Mouse (Mus musculus) midbrain, embryonic 11.5 days (tissue): Measurements from ENCODE around the gene Tpbgl. TPM values are rescaled to one million over a fixed set of nuclear protein-coding genes. Genes with fewer than 3 reads are reported as not detected.

ENCODE experiments used
- ATAC-seq: fragments of 200-750 bp; cut with Nextera tagmentation; 2 replicates; pipeline ENCODE4 v1.8.0; 2017; ENCODE audit warnings: moderate TSS enrichment, moderate library complexity; ENCODE audit not compliant: low FRiP score
- DNase-seq: peaks from one replicate; pipeline ENCODE4 v3.0.0; 2015; ENCODE audit warnings: low spot score; ENCODE audit errors: missing footprints
- H3K27ac ChIP-seq: fragments of 300-500 bp; sonication (generic); 2 replicates; pipeline ENCODE4 v1.5.1; 2014; ENCODE audit warnings: low read depth, low read length
- H3K27me3 ChIP-seq: fragments of 300-500 bp; sonication (generic); 2 replicates; pipeline ENCODE4 v1.6.1; 2014; ENCODE audit warnings: mild to moderate bottlenecking, low read length, moderate library complexity, mixed read lengths; ENCODE audit not compliant: control insufficient read depth, insufficient read depth
- H3K36me3 ChIP-seq: fragments of 300-500 bp; sonication (generic); 2 replicates; pipeline ENCODE4 v1.6.1; 2014; ENCODE audit warnings: mild to moderate bottlenecking, low read length, moderate library complexity, mixed read lengths; ENCODE audit not compliant: control insufficient read depth, insufficient read depth
- H3K4me1 ChIP-seq: fragments of 300-500 bp; sonication (generic); 2 replicates; pipeline ENCODE4 v1.6.1; 2014; ENCODE audit warnings: low read length; ENCODE audit not compliant: control insufficient read depth, insufficient read depth
- H3K4me2 ChIP-seq: fragments of 300-500 bp; sonication (generic); 2 replicates; pipeline ENCODE4 v1.6.1; 2014; ENCODE audit warnings: mild to moderate bottlenecking, moderate library complexity
- H3K4me3 ChIP-seq: fragments of 300-500 bp; sonication (generic); 2 replicates; pipeline ENCODE4 v1.5.1; 2014; ENCODE audit warnings: low read depth, low read length
- H3K9ac ChIP-seq: fragments of 300-500 bp; sonication (generic); 2 replicates; pipeline ENCODE4 v1.6.1; 2014; ENCODE audit warnings: low read length
- H3K9me3 ChIP-seq: fragments of 300-500 bp; sonication (generic); 2 replicates; pipeline ENCODE4 v1.6.1; 2016; ENCODE audit warnings: low read length; ENCODE audit not compliant: control insufficient read depth
- WGBS: fragments of 180-500 bp; shearing (Covaris S2); extraction: QIAGEN DNeasy Blood & Tissue Kit; methylation state at CpG from one replicate; pipeline ENCODE4 v1.1.7; 2014; 5-methylcytosine and 5-hydroxymethylcytosine counted together
- polyA plus RNA-seq: library from polyadenylated mRNA; unstranded; fragments of >200 nt; fragmentation: Nextera tagmentation; extraction: Ambion mirVana; gene quantifications from 2 replicates; pipeline ENCODE4 v1.2.1, GENCODE M21; 2014

Gene Tpbgl
- polyA plus RNA-seq, 1 experiment from 2014 or later, result 0.34 TPM

- Histone ChIP-seq H3K4me1 (peaks cover 7% of the 10 kb centered on the region), H3K4me2 (no peak overlapping the region), H3K9ac (no peak overlapping the region), H3K36me3 (no peaks in the 10 kb centered on the region), H3K4me3 (no peak overlapping the region), H3K27me3 (no peaks in the 10 kb centered on the region; the same call in 1 of the 2 replicates), H3K9me3 (no peaks in the 10 kb centered on the region), H3K27ac (no peak overlapping the region)
- DNase-seq, result no peak
- no peak for ATAC-seq
- WGBS, result 91% methylated on average over 10 of the region's 10 CpGs
Observed at GRCm38 (mm10) chr7:99665731-99666452, 39.0 kb upstream of the Tpbgl start.

GRCm38 (mm10) chr7:99664571-99665485, 37.9 kb upstream of the Tpbgl start:
- no peak for DNase-seq
- 57% methylated on average over 11 of the region's 11 CpGs for WGBS
- Histone ChIP-seq H3K9ac (no peak overlapping the region; the same call in 1 of the 2 replicates), H3K9me3 (no peaks in the 10 kb centered on the region), H3K27me3 (no peaks in the 10 kb centered on the region; the same call in 1 of the 2 replicates), H3K4me3 (no peak overlapping the region), H3K4me1 (peaks cover 7% of the 10 kb centered on the region), H3K36me3 (no peaks in the 10 kb centered on the region), H3K27ac (no peak overlapping the region), H3K4me2 (no peak overlapping the region)
- no peak for ATAC-seq

GRCm38 (mm10) chr7:99663507-99664220, 36.8 kb upstream of the Tpbgl start:
- ATAC-seq, result no peak
- no peaks in the 10 kb centered on the region; the same call in 1 of the 2 replicates for H3K27me3 ChIP-seq
- H3K9me3 ChIP-seq, result no peaks in the 10 kb centered on the region
- no peak for DNase-seq
- H3K4me1 ChIP-seq, result peaks cover 5% of the 10 kb centered on the region; the same call in 1 of the 2 replicates
- H3K4me3 ChIP-seq, result no peak overlapping the region
- H3K36me3 ChIP-seq, result no peaks in the 10 kb centered on the region
- 85% methylated on average over 9 of the region's 9 CpGs for WGBS
- H3K4me2 ChIP-seq, result no peak overlapping the region
- H3K9ac ChIP-seq, result no peak overlapping the region
- no peak overlapping the region for H3K27ac ChIP-seq

DNA sequence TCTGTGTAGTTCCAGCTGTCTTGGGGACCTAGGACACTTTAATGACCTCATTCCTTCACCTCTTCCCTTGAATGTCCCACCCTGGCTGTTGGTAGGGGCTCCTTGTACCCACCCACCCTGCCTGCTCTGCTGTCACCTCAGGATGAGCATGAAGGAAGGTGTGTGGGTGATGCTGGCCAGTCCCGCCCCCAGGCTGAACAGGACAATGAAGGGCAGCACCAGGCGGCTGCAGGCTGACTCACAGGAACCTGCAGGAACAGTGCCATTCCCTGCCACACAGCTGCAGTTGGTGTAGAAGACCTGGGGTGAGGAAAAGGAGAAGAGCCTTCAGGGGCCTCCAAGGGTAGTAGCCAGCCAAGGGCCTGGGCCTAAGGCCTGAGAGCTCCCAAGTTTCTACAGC, 35.4 kb upstream of the Tpbgl start:
- Histone ChIP-seq H3K9ac (no peak overlapping the region), H3K4me2 (no peak overlapping the region), H3K27me3 (no peaks in the 10 kb centered on the region), H3K36me3 (no peaks in the 10 kb centered on the region), H3K4me3 (no peak overlapping the region), H3K4me1 (peaks cover 5% of the 10 kb centered on the region; the same call in 1 of the 2 replicates), H3K27ac (no peak overlapping the region), H3K9me3 (no peaks in the 10 kb centered on the region)
- 74% methylated on average over 2 of the region's 2 CpGs for WGBS
- no peak for DNase-seq
- ATAC-seq, result no peak

DNA sequence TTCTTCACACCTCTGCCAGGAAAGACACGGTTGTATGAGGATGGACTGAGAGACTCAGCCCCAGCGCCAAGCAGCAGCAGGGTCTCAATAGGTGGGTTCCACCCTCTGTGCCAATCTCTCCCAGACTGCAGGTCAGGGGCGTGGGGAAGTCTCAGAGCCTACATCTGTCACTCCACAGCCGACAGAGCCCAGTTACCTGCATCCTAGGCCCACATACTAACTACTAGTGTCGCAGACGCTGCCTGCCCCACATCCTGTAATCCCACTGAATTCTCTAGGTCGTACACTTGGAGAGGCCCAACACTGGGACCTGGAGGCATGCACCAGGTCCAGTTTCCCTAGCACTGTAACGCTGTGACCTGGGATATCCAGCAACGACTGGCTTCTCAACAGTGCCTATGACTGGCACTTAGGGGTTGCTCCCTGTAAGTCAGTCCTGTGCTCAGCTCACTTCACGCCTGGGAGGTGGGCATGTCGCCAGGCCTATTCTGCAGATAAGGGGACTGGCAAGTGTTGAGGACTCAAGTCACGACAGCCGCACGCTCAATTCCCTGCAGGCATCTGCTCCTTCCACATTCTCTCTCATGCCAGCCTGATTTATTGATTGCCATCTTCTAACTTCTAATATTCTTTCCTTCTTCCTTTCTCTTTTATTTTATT, 34.8 kb upstream of the Tpbgl start:
- H3K36me3 ChIP-seq, result no peaks in the 10 kb centered on the region
- no peaks in the 10 kb centered on the region for H3K27me3 ChIP-seq
- DNase-seq (no peak), ATAC-seq (no peak)
- H3K4me2 ChIP-seq, result no peak overlapping the region
- 80% methylated on average over 14 of the region's 14 CpGs for WGBS
- H3K9me3 ChIP-seq, result no peaks in the 10 kb centered on the region
- no peak overlapping the region for H3K27ac ChIP-seq
- no peak overlapping the region for H3K4me3 ChIP-seq
- H3K4me1 ChIP-seq, result peaks cover 5% of the 10 kb centered on the region; the same call in 1 of the 2 replicates
- no peak overlapping the region for H3K9ac ChIP-seq

DNA sequence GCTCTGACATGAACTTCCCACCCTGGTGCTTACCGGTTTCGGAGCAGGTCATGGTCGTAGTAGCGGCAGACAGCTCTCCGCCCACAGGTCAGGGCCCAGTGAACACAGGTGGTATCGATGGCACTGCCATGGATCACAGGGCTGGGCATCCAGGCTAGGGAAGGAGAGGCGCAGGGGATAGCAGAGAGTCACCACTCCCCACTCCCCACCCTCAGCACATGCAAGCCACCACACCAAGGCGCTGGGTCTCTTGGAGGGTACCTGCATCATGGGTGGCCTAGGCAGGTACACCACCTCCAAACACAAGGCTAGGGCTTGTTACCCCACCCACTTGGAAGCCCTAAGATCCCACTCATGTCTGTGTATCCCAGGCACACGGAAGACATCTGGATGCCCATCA, 34.2 kb upstream of the Tpbgl start:
- no peaks in the 10 kb centered on the region for H3K9me3 ChIP-seq
- no peak overlapping the region for H3K27ac ChIP-seq
- H3K27me3 ChIP-seq, result no peaks in the 10 kb centered on the region
- H3K9ac ChIP-seq, result no peak overlapping the region
- no peaks in the 10 kb centered on the region for H3K36me3 ChIP-seq
- H3K4me1 ChIP-seq, result peaks cover 5% of the 10 kb centered on the region; the same call in 1 of the 2 replicates
- DNase-seq (no peak), ATAC-seq (no peak)
- H3K4me2 ChIP-seq, result no peak overlapping the region
- H3K4me3 ChIP-seq, result no peak overlapping the region
- WGBS, result 90% methylated on average over 9 of the region's 9 CpGs

DNA sequence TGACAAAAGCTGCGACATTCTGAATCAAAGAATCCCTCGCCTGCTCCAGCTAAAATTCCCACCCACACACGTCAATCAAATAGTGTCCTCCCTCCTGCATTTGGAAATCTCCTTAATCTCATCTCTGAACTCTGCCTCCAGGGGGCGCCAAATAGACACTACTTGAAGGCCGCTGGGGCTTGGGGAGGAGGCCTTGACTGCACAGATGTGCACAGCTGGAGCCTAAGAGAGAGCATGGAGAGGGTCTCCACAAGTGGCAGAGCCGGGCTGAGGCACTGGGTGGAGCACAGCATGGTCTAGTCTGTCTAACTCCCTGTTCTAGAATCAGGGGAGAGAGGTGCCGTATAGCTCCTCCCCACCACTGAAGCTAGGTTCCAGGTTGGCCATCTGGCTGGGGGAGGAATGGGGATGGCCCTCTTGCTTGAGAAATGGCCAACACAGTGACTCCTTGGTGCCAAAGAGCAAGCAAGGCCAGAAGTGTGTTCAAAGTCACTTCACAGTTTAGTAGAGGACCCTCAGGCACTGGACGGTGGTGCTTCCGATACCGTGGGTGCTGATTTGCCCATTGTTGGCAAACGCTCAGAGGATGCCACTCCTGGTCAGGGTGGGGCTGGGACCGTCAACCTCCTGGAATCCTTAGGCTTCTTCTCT, 32.6 kb upstream of the Tpbgl start:
- Histone ChIP-seq H3K9me3 (no peaks in the 10 kb centered on the region), H3K27ac (no peak overlapping the region), H3K4me2 (no peak overlapping the region), H3K27me3 (no peaks in the 10 kb centered on the region), H3K4me3 (no peak overlapping the region), H3K36me3 (no peaks in the 10 kb centered on the region), H3K9ac (no peak overlapping the region), H3K4me1 (no peaks in the 10 kb centered on the region; the same call in 1 of the 2 replicates)
- WGBS, result 47% methylated on average over 12 of the region's 12 CpGs
- DNase-seq (peak; percentile 97), ATAC-seq (peak; percentile 59; the same call in 1 of the 2 replicates)

DNA sequence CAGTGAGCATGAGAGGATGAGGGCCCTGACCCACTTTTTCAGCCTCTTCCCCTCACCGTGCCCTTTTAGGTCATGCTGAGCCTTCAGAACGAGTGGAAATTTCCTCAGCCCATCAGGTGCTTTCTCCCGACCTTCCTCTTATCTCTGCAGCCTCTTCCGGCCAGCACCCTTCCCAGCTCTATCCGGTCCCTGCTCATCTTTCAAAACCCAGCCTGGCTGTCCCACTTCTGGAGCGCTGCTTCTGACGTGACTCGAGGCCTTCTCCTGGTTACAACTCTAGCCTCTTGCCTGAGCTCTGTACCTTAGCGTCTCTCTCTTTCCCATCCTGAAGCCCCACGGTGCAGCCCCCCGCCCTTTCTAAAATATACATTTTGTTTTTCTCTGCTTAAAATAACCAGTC, 27.3 kb upstream of the Tpbgl start:
- Histone ChIP-seq H3K9ac (no peak overlapping the region), H3K4me1 (no peaks in the 10 kb centered on the region), H3K27me3 (no peaks in the 10 kb centered on the region), H3K9me3 (no peaks in the 10 kb centered on the region), H3K4me2 (no peak overlapping the region), H3K27ac (no peak overlapping the region), H3K4me3 (no peak overlapping the region), H3K36me3 (no peaks in the 10 kb centered on the region)
- DNase-seq (no peak), ATAC-seq (no peak)
- WGBS, result 83% methylated on average over 11 of the region's 11 CpGs
